Mouse (Mus musculus): ENCODE results near the gene Ampd1.

DNA sequence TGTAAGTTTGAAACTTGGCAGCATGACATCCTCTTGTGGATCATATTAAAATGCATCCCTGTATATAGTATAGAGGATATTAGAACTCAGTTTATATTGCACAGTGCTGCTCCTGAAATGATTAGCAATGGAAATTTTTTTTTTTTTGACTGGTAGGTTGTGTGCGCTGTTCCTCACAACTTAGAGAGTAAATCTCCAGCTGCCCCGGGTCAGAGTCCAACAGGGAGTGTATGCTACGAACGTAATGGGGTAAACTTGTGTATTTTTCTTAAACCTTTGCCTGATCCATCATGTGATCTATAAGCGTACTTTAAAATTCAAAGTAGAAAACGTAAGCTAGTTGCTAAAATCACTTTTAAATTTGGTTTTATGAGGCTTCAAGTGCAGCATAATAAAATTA is 33.5 kb upstream of the Ampd1 start:
- TF ChIP-seq CTCF (conservative IDR thresholded peaks at IDR 0.05; ENCODE audit: insufficient read depth, insufficient read length, low read depth, low read length): no peak
- no peak for TF ChIP-seq POLR2A (IDR thresholded peaks at IDR 0.05; ENCODE audit: low read depth, low read length)
